8 mouse cellular contexts compared by ENCODE assay signal in genomic region chr1:126973871-126974270, GRCm38 (mm10).
"Had no signal": no experiment of that assay in that cellular context is flagged by ENCODE, and none has a peak within 500 bp of the region (broad histone marks: within the 10 kb centered on the region; RNA-seq: fewer than 3 reads in every experiment).

No protein-coding gene starts in this region.

- DNase-seq: liver, postnatal 0 days; lung, adult 2 months; lung, postnatal 14 days; lung, postnatal 36 days; right cerebral cortex, postnatal 14 days; thymus, adult 18-20 months; thymus, postnatal 14 days; thymus, postnatal 36 days had no signal
